Mouse (Mus musculus) lung, postnatal 0 days (tissue): ENCODE results near the gene Ier5.

Source experiments
- CTCF ChIP-seq: IDR thresholded peaks from 2 replicates; pipeline ENCODE4 v1.5.1; 2016; ENCODE audit warnings: antibody characterized with exemption, mild to moderate bottlenecking
- EP300 ChIP-seq: IDR thresholded peaks from 2 replicates; pipeline ENCODE4 v1.6.1; 2016; ENCODE audit warnings: antibody characterized with exemption, mild to moderate bottlenecking, control low read depth

- TF ChIP-seq CTCF (no peak), EP300 (no peak)
Observed at GRCm38 (mm10) chr1:155096620-155097261, 2.7 kb downstream of the Ier5 start.
